8 mouse cellular contexts compared by ENCODE assay signal in the genomic region with DNA sequence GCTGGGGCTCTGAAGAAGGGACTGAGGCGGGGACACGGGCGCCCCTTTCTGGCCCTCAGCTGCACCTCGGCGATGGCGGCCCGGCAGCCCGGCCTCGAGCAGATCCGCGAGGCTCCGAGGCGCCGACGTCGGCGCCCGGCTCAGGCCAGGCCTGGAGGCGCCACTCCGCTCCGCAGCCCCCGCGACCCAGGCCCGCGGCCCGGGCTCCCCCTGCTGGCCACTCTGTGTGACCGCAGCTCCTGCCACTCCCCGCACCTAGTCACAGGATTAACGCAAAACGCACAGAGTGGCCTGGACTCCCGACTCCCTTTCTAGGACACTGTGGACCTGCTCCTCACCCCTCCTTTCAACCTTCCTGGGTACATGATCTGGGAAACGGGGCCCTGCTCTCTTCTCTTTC. TPM values are rescaled to one million over a fixed set of nuclear protein-coding genes. Genes with fewer than 3 reads are reported as not detected.
DNase-seq lines count a peak whose midpoint lies in the region; ATAC-seq lines count a peak whose summit lies in the region.

No protein-coding gene starts in this region.

- WGBS in liver, embryonic 16.5 days (ENCODE audit: insufficient replicate concordance), result under 1% methylated on average over 28 of the region's 32 CpGs
- 0% methylated on average over 32 of the region's 32 CpGs for WGBS in neural tube, embryonic 15.5 days

- H3K4me2 ChIP-seq in liver, embryonic 16.5 days (ENCODE audit: low read depth, low read length), result peak overlapping the region; percentile 28
- peak overlapping the region; percentile 63 for H3K4me2 ChIP-seq in neural tube, embryonic 15.5 days

- H3K4me1 ChIP-seq in liver, embryonic 16.5 days (ENCODE audit: control insufficient read depth, low read depth, low read length), result peaks cover 13% of the 10 kb centered on the region
- H3K4me1 ChIP-seq in neural tube, embryonic 15.5 days, result peaks cover 46% of the 10 kb centered on the region

- peak overlapping the region; percentile 33 for H3K4me3 ChIP-seq in liver, embryonic 16.5 days (ENCODE audit: low read depth, low read length)
- peak overlapping the region; percentile 32 for H3K4me3 ChIP-seq in neural tube, embryonic 15.5 days (replicated peaks)

- peaks cover 100% of the 10 kb centered on the region for H3K27me3 ChIP-seq in liver, embryonic 16.5 days (ENCODE audit: control insufficient read depth, insufficient read depth, low read depth, low read length)
- H3K27me3 ChIP-seq in neural tube, embryonic 15.5 days (replicated peaks), result peaks cover 98% of the 10 kb centered on the region

- H3K9ac ChIP-seq in liver, embryonic 16.5 days (ENCODE audit: low read depth, low read length), result no peak overlapping the region
- no peak overlapping the region; the same call in 1 of the 2 replicates for H3K9ac ChIP-seq in neural tube, embryonic 15.5 days (replicated peaks)

- DNase-seq in cerebellum, postnatal 14 days, result peak; percentile 82 to 87
- DNase-seq in cerebellum, adult 11-12 months, result no peak
- DNase-seq in adrenal gland, postnatal 36 days, result peak; percentile 80 to 91
- DNase-seq in gastrocnemius, postnatal 10 days, result peak; percentile 80
- DNase-seq in induced T-regulatory cell, adult 2 months (ENCODE audit: low read depth), result peak; percentile 71
- peak; percentile 75 for DNase-seq in urinary bladder, postnatal 14 days (ENCODE audit: low spot score)

- no peak overlapping the region for H3K27ac ChIP-seq in liver, embryonic 16.5 days (ENCODE audit: low read length)
- H3K27ac ChIP-seq in neural tube, embryonic 15.5 days (replicated peaks), result no peak overlapping the region

- H3K36me3 ChIP-seq in liver, embryonic 16.5 days (ENCODE audit: control insufficient read depth, insufficient read depth), result no peaks in the 10 kb centered on the region
- no peaks in the 10 kb centered on the region for H3K36me3 ChIP-seq in neural tube, embryonic 15.5 days

- ATAC-seq in liver, embryonic 16.5 days (ENCODE audit: low read depth), result no peak
- ATAC-seq in neural tube, embryonic 15.5 days (ENCODE audit: low FRiP score), result peak; percentile 60

- H3K9me3 ChIP-seq in liver, embryonic 16.5 days (replicated peaks; ENCODE audit: control insufficient read depth, low read length), result no peaks in the 10 kb centered on the region
- H3K9me3 ChIP-seq in neural tube, embryonic 15.5 days (replicated peaks), result no peaks in the 10 kb centered on the region

RNA-seq across cellular contexts. Expression of a gene that starts 8.2 kb away (rescaled TPM):
- total RNA-seq in adrenal gland, postnatal 36 days (2021), result not detected
- not detected for total RNA-seq in gastrocnemius, postnatal 10 days (2021)
- polyA plus RNA-seq in liver, embryonic 16.5 days (2015; fragmentation: Nextera tagmentation; extraction: Ambion mirVana), result not detected in 2 replicates
- polyA plus RNA-seq in neural tube, embryonic 15.5 days (2015; fragmentation: Nextera tagmentation; extraction: Ambion mirVana), result not detected in 2 replicates

RNA-seq across cellular contexts. Expression of a gene that starts 9.6 kb away (rescaled TPM):
- total RNA-seq in adrenal gland, postnatal 36 days (2021), result 10 to 100 TPM; 22.3 to 29.0 TPM
- total RNA-seq in gastrocnemius, postnatal 10 days (2021), result 10 to 100 TPM; 11.0 to 14.3 TPM
- polyA plus RNA-seq in liver, embryonic 16.5 days (2015; fragmentation: Nextera tagmentation; extraction: Ambion mirVana), result 0.18 and 0.26 TPM in 2 replicates
- 1.4 and 1.5 TPM in 2 replicates for polyA plus RNA-seq in neural tube, embryonic 15.5 days (2015; fragmentation: Nextera tagmentation; extraction: Ambion mirVana)

RNA-seq across cellular contexts. Expression of a gene that starts 44.2 kb away (rescaled TPM):
- total RNA-seq in adrenal gland, postnatal 36 days (2021), result not detected
- total RNA-seq in gastrocnemius, postnatal 10 days (2021), result 1 to 10 TPM; 3.0 to 4.4 TPM
- not detected in 2 replicates for polyA plus RNA-seq in liver, embryonic 16.5 days (2015; fragmentation: Nextera tagmentation; extraction: Ambion mirVana)
- 0.19 and 0.29 TPM in 2 replicates for polyA plus RNA-seq in neural tube, embryonic 15.5 days (2015; fragmentation: Nextera tagmentation; extraction: Ambion mirVana)
